36 mouse cellular contexts compared by ENCODE assay signal in genomic region chr2:101648361-101648760, GRCm38 (mm10). TPM values are rescaled to one million over a fixed set of nuclear protein-coding genes. Genes with fewer than 3 reads are reported as not detected.
A peak's percentile ranks its signal among the peaks of the same experiment; 100 is the strongest.
DNase-seq lines count a peak whose midpoint lies in the region; ATAC-seq and TF ChIP-seq lines count a peak whose summit lies in the region.
"Had no signal": no experiment of that assay in that cellular context is flagged by ENCODE, and none has a peak within 500 bp of the region (broad histone marks: within the 10 kb centered on the region; RNA-seq: fewer than 3 reads in every experiment).

No protein-coding gene starts in this region.

- H3K27ac ChIP-seq in embryonic facial prominence, embryonic 12.5 days: no peak overlapping the region
- no peak overlapping the region for H3K27ac ChIP-seq in embryonic facial prominence, embryonic 10.5 days (replicated peaks)
- peak overlapping the region; percentile 33; the same call in 1 of the 2 replicates for H3K27ac ChIP-seq in hindbrain, postnatal 0 days
- no peak overlapping the region for H3K27ac ChIP-seq in hindbrain, embryonic 16.5 days (ENCODE audit: low read depth, low read length)
- H3K27ac ChIP-seq in embryonic facial prominence, embryonic 13.5 days: no peak overlapping the region
- H3K27ac ChIP-seq: gastrocnemius, adult 2 months; liver, embryonic 12.5 days; midbrain, embryonic 13.5 days had no signal

- TF ChIP-seq CTCF in hindbrain, postnatal 0 days (IDR thresholded peaks at IDR 0.05; ENCODE audit: low read depth): no peak

- no peak for ATAC-seq in embryonic facial prominence, embryonic 12.5 days (ENCODE audit: insufficient number of reproducible peaks, insufficient read depth, low FRiP score, low TSS enrichment)
- ATAC-seq in hindbrain, postnatal 0 days: no peak; the same call in 1 of the 2 replicates
- no peak for ATAC-seq in hindbrain, embryonic 16.5 days
- no peak for ATAC-seq in embryonic facial prominence, embryonic 13.5 days (ENCODE audit: insufficient number of reproducible peaks, insufficient read depth, low FRiP score, low TSS enrichment, low read depth)
- ATAC-seq: CD4-positive, CD25-positive, alpha-beta regulatory T cell, adult 4 months; intestine, embryonic 16.5 days; liver, embryonic 12.5 days; lung, postnatal 0 days; midbrain, embryonic 13.5 days had no signal

- no peaks in the 10 kb centered on the region for H3K9me3 ChIP-seq in embryonic facial prominence, embryonic 12.5 days
- H3K9me3 ChIP-seq in embryonic facial prominence, embryonic 10.5 days: no peaks in the 10 kb centered on the region
- no peaks in the 10 kb centered on the region for H3K9me3 ChIP-seq in hindbrain, postnatal 0 days (ENCODE audit: low read length)
- no peaks in the 10 kb centered on the region for H3K9me3 ChIP-seq in hindbrain, embryonic 16.5 days (ENCODE audit: control insufficient read depth, low read length)
- H3K9me3 ChIP-seq in embryonic facial prominence, embryonic 13.5 days: no peaks in the 10 kb centered on the region
- H3K9me3 ChIP-seq: liver, embryonic 12.5 days; midbrain, embryonic 13.5 days had no signal

- DNase-seq in embryonic facial prominence, embryonic 10.5 days (ENCODE audit: low spot score): no peak
- no peak for DNase-seq in hindbrain, postnatal 0 days (ENCODE audit: low spot score)
- peak; percentile 22 for DNase-seq in Muller cell, postnatal 12 days (ENCODE audit: inconsistent ontology term)
- DNase-seq in layer of hippocampus, adult 18-20 months (ENCODE audit: low spot score in 2 of 2): no peak
- DNase-seq in gastrocnemius, postnatal 4 days (ENCODE audit: low spot score in 2 of 2): no peak
- DNase-seq: adrenal gland, postnatal 25 days; gastrocnemius, adult 2 months; gastrocnemius, postnatal 36 days; heart, postnatal 10 days; kidney, adult 9 months; kidney, postnatal 10 days; layer of hippocampus, adult 9-11 months; lung, adult 18-20 months; lung, postnatal 4 days; right cerebral cortex, postnatal 14 days had no signal

- no peak overlapping the region for H3K4me3 ChIP-seq in embryonic facial prominence, embryonic 12.5 days
- H3K4me3 ChIP-seq in embryonic facial prominence, embryonic 10.5 days: no peak overlapping the region
- H3K4me3 ChIP-seq in hindbrain, postnatal 0 days (ENCODE audit: low read length): no peak overlapping the region
- no peak overlapping the region for H3K4me3 ChIP-seq in hindbrain, embryonic 16.5 days (ENCODE audit: low read length)
- no peak overlapping the region for H3K4me3 ChIP-seq in embryonic facial prominence, embryonic 13.5 days
- H3K4me3 ChIP-seq: erythroblast, embryonic 14.5 days; gastrocnemius, adult 2 months; liver, embryonic 12.5 days; megakaryocyte, embryonic 14.5 days; midbrain, embryonic 13.5 days had no signal

- peak overlapping the region; percentile 27 for H3K4me2 ChIP-seq in embryonic facial prominence, embryonic 12.5 days (replicated peaks)
- peak overlapping the region; percentile 24; the same call in 1 of the 2 replicates for H3K4me2 ChIP-seq in hindbrain, postnatal 0 days (ENCODE audit: low read depth, low read length)
- no peak overlapping the region for H3K4me2 ChIP-seq in hindbrain, embryonic 16.5 days (ENCODE audit: low read length)
- H3K4me2 ChIP-seq in embryonic facial prominence, embryonic 13.5 days: peak overlapping the region; percentile 41; the same call in 1 of the 2 replicates
- H3K4me2 ChIP-seq: liver, embryonic 12.5 days; midbrain, embryonic 13.5 days had no signal

- H3K9ac ChIP-seq in embryonic facial prominence, embryonic 12.5 days: no peak overlapping the region
- no peak overlapping the region for H3K9ac ChIP-seq in hindbrain, postnatal 0 days (replicated peaks; ENCODE audit: low read length)
- no peak overlapping the region for H3K9ac ChIP-seq in hindbrain, embryonic 16.5 days (ENCODE audit: low read depth, low read length)
- H3K9ac ChIP-seq in embryonic facial prominence, embryonic 13.5 days: no peak overlapping the region
- H3K9ac ChIP-seq: liver, embryonic 12.5 days; midbrain, embryonic 13.5 days had no signal

- no peaks in the 10 kb centered on the region for H3K27me3 ChIP-seq in embryonic facial prominence, embryonic 12.5 days
- H3K27me3 ChIP-seq in embryonic facial prominence, embryonic 10.5 days (replicated peaks; ENCODE audit: low read depth, poor library complexity, severe bottlenecking): peaks cover 7% of the 10 kb centered on the region; the same call in 1 of the 2 replicates
- no peaks in the 10 kb centered on the region for H3K27me3 ChIP-seq in hindbrain, postnatal 0 days (ENCODE audit: insufficient read depth, low read length)
- H3K27me3 ChIP-seq in hindbrain, embryonic 16.5 days (replicated peaks; ENCODE audit: control insufficient read depth, insufficient read depth, low read length): no peaks in the 10 kb centered on the region; the same call in 1 of the 2 replicates
- H3K27me3 ChIP-seq in embryonic facial prominence, embryonic 13.5 days: no peaks in the 10 kb centered on the region; the same call in 1 of the 2 replicates

- peaks cover 11% of the 10 kb centered on the region; the same call in 1 of the 2 replicates for H3K4me1 ChIP-seq in embryonic facial prominence, embryonic 12.5 days
- peaks cover 24% of the 10 kb centered on the region for H3K4me1 ChIP-seq in embryonic facial prominence, embryonic 10.5 days
- 0 out of 2 replicates have a peak, but pooled peaks cover 3% of the 10 kb centered on the region for H3K4me1 ChIP-seq in hindbrain, postnatal 0 days (ENCODE audit: insufficient read depth, low read length)
- H3K4me1 ChIP-seq in hindbrain, embryonic 16.5 days (ENCODE audit: control insufficient read depth, insufficient read depth, low read depth, low read length): peaks cover 3% of the 10 kb centered on the region
- peaks cover 24% of the 10 kb centered on the region for H3K4me1 ChIP-seq in embryonic facial prominence, embryonic 13.5 days

- no peaks in the 10 kb centered on the region for H3K36me3 ChIP-seq in embryonic facial prominence, embryonic 12.5 days
- H3K36me3 ChIP-seq in embryonic facial prominence, embryonic 10.5 days (replicated peaks): no peaks in the 10 kb centered on the region
- H3K36me3 ChIP-seq in hindbrain, postnatal 0 days (ENCODE audit: insufficient read depth, low read length): no peaks in the 10 kb centered on the region
- no peaks in the 10 kb centered on the region for H3K36me3 ChIP-seq in hindbrain, embryonic 16.5 days (ENCODE audit: control insufficient read depth, insufficient read depth, low read length)
- no peaks in the 10 kb centered on the region for H3K36me3 ChIP-seq in embryonic facial prominence, embryonic 13.5 days
- H3K36me3 ChIP-seq: liver, embryonic 12.5 days; midbrain, embryonic 13.5 days had no signal

- 62% methylated on average over 2 of the region's 2 CpGs for WGBS in embryonic facial prominence, embryonic 12.5 days
- 63% methylated on average over 2 of the region's 2 CpGs for WGBS in embryonic facial prominence, embryonic 10.5 days
- 61% methylated on average over 2 of the region's 2 CpGs for WGBS in hindbrain, postnatal 0 days
- 48% methylated on average over 2 of the region's 2 CpGs for WGBS in hindbrain, embryonic 16.5 days
- WGBS in embryonic facial prominence, embryonic 13.5 days: 51% methylated on average over 2 of the region's 2 CpGs

RNA-seq across cellular contexts. Expression of gene Rag1, which starts 0.9 kb away (rescaled TPM):
- polyA plus RNA-seq in embryonic facial prominence, embryonic 12.5 days (2016; fragmentation: Nextera tagmentation; extraction: Ambion mirVana): 0.60 and 0.81 TPM in 2 replicates
- 0.10 and 0.11 TPM in 2 replicates for polyA plus RNA-seq in embryonic facial prominence, embryonic 10.5 days (2016; fragmentation: Nextera tagmentation; extraction: Ambion mirVana)
- total RNA-seq in hindbrain, postnatal 0 days (2014; rRNA removed): 0.36 and 0.37 TPM in 2 replicates
- 0.08 and 0.11 TPM in 2 replicates for polyA plus RNA-seq in hindbrain, postnatal 0 days (2015; fragmentation: Nextera tagmentation; extraction: Ambion mirVana)
- polyA plus RNA-seq in hindbrain, embryonic 16.5 days (2015; fragmentation: Nextera tagmentation; extraction: Ambion mirVana): 0.09 and 0.17 TPM in 2 replicates
- polyA plus RNA-seq in embryonic facial prominence, embryonic 13.5 days (2015; fragmentation: Nextera tagmentation; extraction: Ambion mirVana): 0.10 and 0.12 TPM in 2 replicates
- total RNA-seq in layer of hippocampus, adult 18-20 months (2021): under 1 TPM; 0.20 to 0.30 TPM
- total RNA-seq in gastrocnemius, postnatal 4 days (2021): under 1 TPM; 0.21 to 0.81 TPM
- total RNA-seq: adrenal gland, adult 18-20 months; adrenal gland, postnatal 25 days; gastrocnemius, adult 2 months had no signal
- polyA plus RNA-seq: CD4-positive, CD25-positive, alpha-beta regulatory T cell, adult 4 months; erythroblast, embryonic 14.5 days; large intestine, adult 2 months; small intestine, adult 2 months had no signal

RNA-seq across cellular contexts. Expression of gene B230118H07Rik, which starts 1.0 kb away (rescaled TPM):
- polyA plus RNA-seq in embryonic facial prominence, embryonic 12.5 days (2016; fragmentation: Nextera tagmentation; extraction: Ambion mirVana): 59.3 and 59.9 TPM in 2 replicates
- polyA plus RNA-seq in embryonic facial prominence, embryonic 10.5 days (2016; fragmentation: Nextera tagmentation; extraction: Ambion mirVana): 47.2 and 52.1 TPM in 2 replicates
- total RNA-seq in hindbrain, postnatal 0 days (2014; rRNA removed): 12.6 and 13.3 TPM in 2 replicates
- polyA plus RNA-seq in hindbrain, postnatal 0 days (2015; fragmentation: Nextera tagmentation; extraction: Ambion mirVana): 57.3 and 59.3 TPM in 2 replicates
- polyA plus RNA-seq in hindbrain, embryonic 16.5 days (2015; fragmentation: Nextera tagmentation; extraction: Ambion mirVana): 50.0 and 50.5 TPM in 2 replicates
- polyA plus RNA-seq in embryonic facial prominence, embryonic 13.5 days (2015; fragmentation: Nextera tagmentation; extraction: Ambion mirVana): 59.5 and 68.3 TPM in 2 replicates
- 10 to 100 TPM; 32.1 to 39.6 TPM for total RNA-seq in layer of hippocampus, adult 18-20 months (2021)
- total RNA-seq in gastrocnemius, postnatal 4 days (2021): 10 to 100 TPM; 36.9 to 45.5 TPM

RNA-seq across cellular contexts. Expression of gene Rag2, which starts 23.8 kb away (rescaled TPM):
- 0.09 and 0.31 TPM in 2 replicates for polyA plus RNA-seq in embryonic facial prominence, embryonic 12.5 days (2016; fragmentation: Nextera tagmentation; extraction: Ambion mirVana)
- not detected in 2 replicates for polyA plus RNA-seq in embryonic facial prominence, embryonic 10.5 days (2016; fragmentation: Nextera tagmentation; extraction: Ambion mirVana)
- total RNA-seq in hindbrain, postnatal 0 days (2014; rRNA removed): 0.07 TPM in 1 of 2 replicates, not detected in the other
- not detected in 2 replicates for polyA plus RNA-seq in hindbrain, postnatal 0 days (2015; fragmentation: Nextera tagmentation; extraction: Ambion mirVana)
- polyA plus RNA-seq in hindbrain, embryonic 16.5 days (2015; fragmentation: Nextera tagmentation; extraction: Ambion mirVana): not detected in 2 replicates
- polyA plus RNA-seq in embryonic facial prominence, embryonic 13.5 days (2015; fragmentation: Nextera tagmentation; extraction: Ambion mirVana): not detected in 2 replicates
- not detected for total RNA-seq in layer of hippocampus, adult 18-20 months (2021)
- not detected for total RNA-seq in gastrocnemius, postnatal 4 days (2021)
- total RNA-seq: adrenal gland, adult 18-20 months; adrenal gland, postnatal 25 days; gastrocnemius, adult 2 months; left cerebral cortex, postnatal 10 days; monocyte, adult 5-6 weeks had no signal
- polyA plus RNA-seq: embryonic facial prominence, embryonic 11.5 days; erythroblast, embryonic 14.5 days; forebrain, embryonic 11.5 days; forebrain, embryonic 16.5 days; large intestine, adult 2 months; limb, embryonic 11.5 days; midbrain, embryonic 13.5 days; neural tube, embryonic 14.5 days; small intestine, adult 2 months; stomach, embryonic 14.5 days had no signal

RNA-seq across cellular contexts. Expression of gene Traf6, which starts 29.9 kb away (rescaled TPM):
- 10.4 and 11.4 TPM in 2 replicates for polyA plus RNA-seq in embryonic facial prominence, embryonic 12.5 days (2016; fragmentation: Nextera tagmentation; extraction: Ambion mirVana)
- 16.1 and 16.5 TPM in 2 replicates for polyA plus RNA-seq in embryonic facial prominence, embryonic 10.5 days (2016; fragmentation: Nextera tagmentation; extraction: Ambion mirVana)
- total RNA-seq in hindbrain, postnatal 0 days (2014; rRNA removed): 21.9 and 26.3 TPM in 2 replicates
- 6.1 and 6.8 TPM in 2 replicates for polyA plus RNA-seq in hindbrain, postnatal 0 days (2015; fragmentation: Nextera tagmentation; extraction: Ambion mirVana)
- 4.1 and 5.8 TPM in 2 replicates for polyA plus RNA-seq in hindbrain, embryonic 16.5 days (2015; fragmentation: Nextera tagmentation; extraction: Ambion mirVana)
- polyA plus RNA-seq in embryonic facial prominence, embryonic 13.5 days (2015; fragmentation: Nextera tagmentation; extraction: Ambion mirVana): 8.8 and 10.2 TPM in 2 replicates
- total RNA-seq in layer of hippocampus, adult 18-20 months (2021): 10 to 100 TPM; 15.7 to 15.8 TPM
- 10 to 100 TPM; 11.7 to 14.6 TPM for total RNA-seq in gastrocnemius, postnatal 4 days (2021)
